Mouse (Mus musculus) megakaryocyte-erythroid progenitor cell, adult 5 weeks (primary cell): ENCODE measurements around the gene Rab3il1. TPM values are rescaled to one million over a fixed set of nuclear protein-coding genes. Genes with fewer than 3 reads are reported as not detected.

Experiments
- polyA plus RNA-seq: library from polyadenylated mRNA; stranded (reverse); fragments of >175 nt; gene quantifications from 2 replicates; pipeline ENCODE4 v1.2.3, GENCODE M21; 2012

The Rab3il1 gene
- 5.8 and 6.9 TPM in 2 replicates for polyA plus RNA-seq

GRCm38 (mm10) chr19:10001206-10001969, at the start of gene Rab3il1, which contains the start of gene Best1:
Gene Rab3il1, plus strand, starts transcription at chr19:10001669.
Gene Best1, minus strand, starts transcription at chr19:10001633.

GRCm38 (mm10) chr19:9980258-9980657, 21.2 kb upstream of the Rab3il1 start, which contains the start of gene Fth1:
Gene Fth1, plus strand, starts transcription at chr19:9980598.

GRCm38 (mm10) chr19:10041388-10042148, 40.1 kb downstream of the Rab3il1 start, which contains the start of gene Fads3:
Gene Fads3, plus strand, starts transcription at chr19:10041569.

Other genes starting within 250 kb of the Rab3il1 start
- gene Scgb2a2, start 154.1 kb upstream of the Rab3il1 start, polyA plus RNA-seq, result not detected in 2 replicates
- gene Incenp, start 102.1 kb upstream of the Rab3il1 start, polyA plus RNA-seq, result 123 and 216 TPM in 2 replicates
- gene Fth1, start 21.1 kb upstream of the Rab3il1 start, polyA plus RNA-seq, result 9,097 and 9,677 TPM in 2 replicates
- gene Best1, start within 50 bp of the Rab3il1 start, polyA plus RNA-seq, result 0.15 TPM in 1 of 2 replicates, not detected in the other
- gene Fads3, start 39.9 kb downstream of the Rab3il1 start, polyA plus RNA-seq, result 8.5 and 14.8 TPM in 2 replicates
- gene Fads2, start 100.1 kb downstream of the Rab3il1 start, polyA plus RNA-seq, result 29.3 and 47.5 TPM in 2 replicates
- gene Fads1, start 181.2 kb downstream of the Rab3il1 start, polyA plus RNA-seq, result 35.4 and 39.7 TPM in 2 replicates
- gene Tmem258, start 202.3 kb downstream of the Rab3il1 start, polyA plus RNA-seq, result 20.8 and 31.6 TPM in 2 replicates
- 55.7 and 59.9 TPM in 2 replicates for gene Fen1, start 202.5 kb downstream of the Rab3il1 start, polyA plus RNA-seq
- gene Myrf, start 239.1 kb downstream of the Rab3il1 start, polyA plus RNA-seq, result 0.08 and 0.09 TPM in 2 replicates